Mouse (Mus musculus) limb, embryonic 11.5 days (tissue): ENCODE measurements around the gene Cnn1. TPM values are rescaled to one million over a fixed set of nuclear protein-coding genes. Genes with fewer than 3 reads are reported as not detected.

Source experiments
- ATAC-seq: fragments of 200-750 bp; cut with Nextera tagmentation; 2 replicates; pipeline ENCODE4 v1.8.0; 2017; ENCODE audit warnings: low read depth; ENCODE audit not compliant: insufficient number of reproducible peaks, low FRiP score, low TSS enrichment
- DNase-seq: peaks from one replicate; pipeline ENCODE4 v3.0.0-alpha.2; 2015; ENCODE audit warnings: low spot score
- H3K27ac ChIP-seq: fragments of 300-500 bp; sonication (generic); replicated peaks from 2 replicates; pipeline ENCODE4 v1.5.1; 2014; ENCODE audit warnings: low read depth, mild to moderate bottlenecking, low read length
- H3K27me3 ChIP-seq: fragments of 300-500 bp; sonication (generic); 2 replicates; pipeline ENCODE4 v1.6.1; 2014; ENCODE audit warnings: mild to moderate bottlenecking, low read length, mixed read lengths; ENCODE audit not compliant: control insufficient read depth, insufficient read depth
- H3K36me3 ChIP-seq: fragments of 300-500 bp; sonication (generic); 2 replicates; pipeline ENCODE4 v1.6.1; 2014; ENCODE audit warnings: mild to moderate bottlenecking, low read length, moderate library complexity, mixed read lengths; ENCODE audit not compliant: control insufficient read depth, insufficient read depth
- H3K4me1 ChIP-seq: fragments of 300-500 bp; sonication (generic); 2 replicates; pipeline ENCODE4 v1.6.1; 2014; ENCODE audit warnings: low read length, mixed read lengths; ENCODE audit not compliant: control insufficient read depth, insufficient read depth
- H3K4me2 ChIP-seq: fragments of 300-500 bp; sonication (generic); 2 replicates; pipeline ENCODE4 v1.6.1; 2014; ENCODE audit warnings: low read depth, mild to moderate bottlenecking, moderate library complexity; ENCODE audit not compliant: severe bottlenecking
- H3K4me3 ChIP-seq: fragments of 300-500 bp; sonication (generic); 2 replicates; pipeline ENCODE4 v1.5.1; 2014; ENCODE audit warnings: low read depth, low read length
- H3K9ac ChIP-seq: fragments of 300-500 bp; sonication (generic); 2 replicates; pipeline ENCODE4 v1.6.1; 2014; ENCODE audit warnings: mild to moderate bottlenecking, low read length
- H3K9me3 ChIP-seq: fragments of 300-500 bp; sonication (generic); 2 replicates; pipeline ENCODE4 v1.6.1; 2016; ENCODE audit warnings: low read length; ENCODE audit not compliant: control insufficient read depth
- WGBS: fragments of 180-500 bp; shearing (Covaris S2); extraction: QIAGEN DNeasy Blood & Tissue Kit; methylation state at CpG from one replicate; pipeline ENCODE4 v1.1.7; 2014; 5-methylcytosine and 5-hydroxymethylcytosine counted together
- polyA plus RNA-seq: library from polyadenylated mRNA; unstranded; fragments of >200 nt; fragmentation: Nextera tagmentation; extraction: Ambion mirVana; gene quantifications from 2 replicates; pipeline ENCODE4 v1.2.1, GENCODE M21; 2014

The Cnn1 gene
- polyA plus RNA-seq, 1 experiment from 2014 or later = 0.84 TPM

GRCm38 (mm10) chr9:22116086-22116485, 17.1 kb downstream of the Cnn1 start:
- Histone ChIP-seq H3K9ac (peak overlapping the region; percentile 91), H3K9me3 (no peaks in the 10 kb centered on the region), H3K4me1 (peaks cover 8% of the 10 kb centered on the region; the same call in 1 of the 2 replicates), H3K4me2 (peak overlapping the region; percentile 73), H3K36me3 (peaks cover 2% of the 10 kb centered on the region; the same call in 1 of the 2 replicates), H3K4me3 (peak overlapping the region; percentile 85), H3K27ac (no peak overlapping the region), H3K27me3 (no peaks in the 10 kb centered on the region)
- DNase-seq (no peak), ATAC-seq (no peak)
- WGBS = 38% methylated on average over 15 of the region's 15 CpGs

GRCm38 (mm10) chr9:22116740-22117426, 17.9 kb downstream of the Cnn1 start, which contains the start of gene Elof1:
Gene Elof1, minus strand, starts transcription at chr9:22117172.
- WGBS = under 1% methylated on average over 52 of the region's 52 CpGs
- peak; percentile 93 for ATAC-seq

DNA sequence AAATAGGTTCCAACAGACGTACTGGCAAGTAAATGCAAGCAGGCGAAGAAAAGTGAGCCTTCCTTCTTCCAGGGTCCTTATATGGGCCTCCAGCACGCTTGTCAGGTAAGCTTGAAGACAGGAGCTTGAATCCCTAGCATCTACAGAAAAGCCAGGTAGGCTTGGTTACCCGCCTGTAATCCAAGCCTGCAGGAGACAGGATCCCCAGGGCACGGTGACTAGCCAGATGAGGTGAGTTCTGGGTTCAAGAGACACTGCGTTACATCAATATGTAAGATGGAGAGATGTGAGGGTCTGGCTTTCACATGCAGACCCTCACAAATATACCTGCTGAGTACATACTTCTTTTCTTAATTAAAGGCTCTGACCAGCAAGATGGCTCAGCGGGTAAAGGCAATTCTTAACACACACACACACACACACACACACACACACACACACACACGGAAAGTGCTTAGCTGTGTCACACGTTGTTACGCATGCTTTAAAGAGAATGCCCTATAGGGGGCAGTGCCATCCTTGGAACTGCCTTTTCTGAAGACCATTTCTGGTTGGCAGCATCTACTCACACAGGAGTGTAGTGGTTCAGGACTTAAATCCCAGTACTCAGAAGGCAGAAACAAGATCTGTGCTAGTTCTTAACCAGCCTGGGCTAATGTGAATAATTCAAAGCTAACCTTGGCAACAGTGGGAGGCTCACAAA, 18.9 kb downstream of the Cnn1 start:
- no peak overlapping the region for H3K9ac ChIP-seq
- no peaks in the 10 kb centered on the region for H3K9me3 ChIP-seq
- H3K27me3 ChIP-seq = no peaks in the 10 kb centered on the region
- DNase-seq (peak; percentile 54), ATAC-seq (no peak)
- WGBS = 44% methylated on average over 10 of the region's 10 CpGs
- peak overlapping the region; percentile 73 for H3K4me2 ChIP-seq
- no peak overlapping the region for H3K27ac ChIP-seq
- H3K4me3 ChIP-seq = peak overlapping the region; percentile 85
- peaks cover 2% of the 10 kb centered on the region; the same call in 1 of the 2 replicates for H3K36me3 ChIP-seq
- H3K4me1 ChIP-seq = peaks cover 8% of the 10 kb centered on the region; the same call in 1 of the 2 replicates

More at GRCm38 (mm10) chr9:22116740-22117426, 17.9 kb downstream of the Cnn1 start, which contains the start of gene Elof1:
- Histone ChIP-seq H3K4me3 (peak within 1 kb of the TSS; percentile 85), H3K27me3 (no peaks in the 10 kb centered on the region), H3K4me2 (peak within 1 kb of the TSS; percentile 73), H3K36me3 (peaks cover 2% of the 10 kb centered on the region; the same call in 1 of the 2 replicates), H3K9ac (peak within 1 kb of the TSS; percentile 91), H3K27ac (peak within 1 kb of the TSS; percentile 59; the same call in 1 of the 2 replicates), H3K9me3 (no peaks in the 10 kb centered on the region), H3K4me1 (peaks cover 8% of the 10 kb centered on the region; the same call in 1 of the 2 replicates)
- DNase-seq = peak; percentile 96

DNA sequence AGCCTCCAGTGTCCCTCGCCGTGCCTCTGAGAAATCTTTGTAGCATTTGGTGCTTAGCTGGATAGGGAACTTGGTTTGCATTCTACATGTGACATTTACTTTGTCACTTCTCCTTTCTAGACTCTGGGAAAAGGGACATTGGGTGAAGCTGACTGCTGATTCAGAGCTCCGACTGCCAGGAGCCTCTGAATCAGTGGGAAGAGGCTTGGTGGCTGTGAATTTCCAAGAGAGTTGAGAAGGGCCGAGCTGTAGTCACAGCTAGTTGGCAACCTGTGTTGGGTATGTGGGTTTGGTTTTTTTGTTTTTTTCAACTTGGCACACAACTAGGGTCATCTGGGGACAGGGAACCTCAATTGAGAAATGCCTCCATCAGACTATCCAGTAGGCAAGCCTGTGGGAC, 20.5 kb downstream of the Cnn1 start:
- ATAC-seq = no peak
- H3K27ac ChIP-seq = no peak overlapping the region
- 96% methylated on average over 4 of the region's 4 CpGs for WGBS

DNA sequence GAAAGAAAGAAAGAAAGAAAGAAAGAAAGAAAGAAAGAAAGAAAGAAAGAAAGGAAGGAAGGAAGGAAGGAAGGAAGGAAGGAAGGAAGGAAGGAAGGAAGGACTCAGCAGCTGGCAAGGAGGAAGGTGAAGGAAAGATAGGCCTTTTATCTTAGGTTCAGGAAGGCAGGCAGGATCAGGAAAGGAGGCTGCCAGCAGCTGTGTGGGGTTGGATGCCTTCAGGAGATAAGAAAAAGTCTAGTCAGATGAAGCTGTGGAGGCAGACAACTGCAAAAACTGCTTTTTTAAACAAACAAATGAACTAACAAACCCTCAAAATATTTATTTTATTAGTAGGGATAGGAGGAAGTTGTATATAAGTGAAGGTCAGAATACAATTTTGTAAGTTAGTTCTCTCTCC, 22.5 kb downstream of the Cnn1 start:
- Histone ChIP-seq H3K36me3 (no peaks in the 10 kb centered on the region), H3K27ac (no peak overlapping the region), H3K4me3 (no peak overlapping the region), H3K27me3 (no peaks in the 10 kb centered on the region), H3K9ac (no peak overlapping the region), H3K9me3 (no peaks in the 10 kb centered on the region), H3K4me2 (no peak overlapping the region), H3K4me1 (0 out of 2 replicates have a peak, but pooled peaks cover 3% of the 10 kb centered on the region)
- ATAC-seq (no peak), DNase-seq (no peak)

More for the DNA sequence above, 20.5 kb downstream of the Cnn1 start:
- Histone ChIP-seq H3K9me3 (no peaks in the 10 kb centered on the region), H3K4me1 (peaks cover 8% of the 10 kb centered on the region; the same call in 1 of the 2 replicates), H3K27me3 (no peaks in the 10 kb centered on the region), H3K9ac (no peak overlapping the region), H3K36me3 (no peaks in the 10 kb centered on the region), H3K4me2 (no peak overlapping the region), H3K4me3 (no peak overlapping the region)
- DNase-seq = no peak

DNA sequence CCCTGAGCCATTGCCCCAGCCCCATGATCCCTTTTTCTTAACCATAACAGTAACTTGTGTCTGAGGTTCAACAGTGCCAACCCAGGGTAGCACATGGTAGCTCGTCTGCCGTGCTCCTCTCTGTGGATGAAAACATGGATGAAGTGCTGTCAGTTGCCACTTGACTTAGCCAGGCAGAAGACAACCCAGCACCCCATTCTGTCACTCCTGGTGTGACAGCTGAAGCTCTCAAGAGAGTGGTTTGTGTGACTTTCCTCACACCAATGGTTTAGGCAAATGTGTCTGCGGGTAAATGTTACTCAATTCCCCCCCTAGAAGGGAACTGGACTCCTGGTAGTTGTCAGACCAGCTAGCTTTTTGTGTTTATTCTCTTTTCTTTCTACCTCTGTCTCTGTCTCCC, 23.0 kb downstream of the Cnn1 start:
- 79% methylated on average over 3 of the region's 3 CpGs for WGBS

DNA sequence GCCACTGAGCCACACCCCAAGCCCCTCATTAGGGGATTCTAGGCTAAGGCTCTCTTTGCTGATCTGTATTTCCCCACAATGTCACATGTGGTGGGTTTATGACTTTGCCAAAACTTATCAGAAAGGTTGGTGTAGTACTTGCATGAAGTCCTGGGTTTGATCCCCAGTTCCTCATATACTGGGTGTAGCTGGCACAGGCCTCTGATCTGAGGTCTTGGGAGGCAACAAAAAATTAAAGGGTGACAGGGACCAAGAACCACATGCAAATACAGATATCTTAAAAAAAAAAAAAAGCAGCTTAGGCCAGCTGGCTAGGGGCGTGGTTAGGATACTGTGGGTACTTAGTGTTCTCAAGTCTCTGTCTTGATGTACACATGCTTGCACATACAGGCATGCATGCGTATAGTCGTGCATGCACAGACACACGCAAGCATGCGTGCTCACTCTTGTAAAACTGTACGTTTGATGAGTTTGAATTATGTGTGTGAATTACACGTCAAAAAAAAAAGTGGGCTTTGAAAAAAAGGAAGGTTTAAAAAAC, 24.1 kb downstream of the Cnn1 start:
- H3K36me3 ChIP-seq = no peaks in the 10 kb centered on the region
- H3K9me3 ChIP-seq = no peaks in the 10 kb centered on the region
- ATAC-seq (no peak), DNase-seq (no peak)
- H3K27ac ChIP-seq = no peak overlapping the region
- H3K4me1 ChIP-seq = no peaks in the 10 kb centered on the region
- H3K4me3 ChIP-seq = no peak overlapping the region
- H3K4me2 ChIP-seq = no peak overlapping the region
- no peak overlapping the region for H3K9ac ChIP-seq
- H3K27me3 ChIP-seq = no peaks in the 10 kb centered on the region
- WGBS = 83% methylated on average over 7 of the region's 7 CpGs

More for the DNA sequence above, 23.0 kb downstream of the Cnn1 start:
- Histone ChIP-seq H3K36me3 (no peaks in the 10 kb centered on the region), H3K4me3 (no peak overlapping the region), H3K4me2 (no peak overlapping the region), H3K9ac (no peak overlapping the region), H3K27ac (no peak overlapping the region), H3K27me3 (no peaks in the 10 kb centered on the region), H3K4me1 (0 out of 2 replicates have a peak, but pooled peaks cover 3% of the 10 kb centered on the region), H3K9me3 (no peaks in the 10 kb centered on the region)
- DNase-seq = no peak
- ATAC-seq = no peak

DNA sequence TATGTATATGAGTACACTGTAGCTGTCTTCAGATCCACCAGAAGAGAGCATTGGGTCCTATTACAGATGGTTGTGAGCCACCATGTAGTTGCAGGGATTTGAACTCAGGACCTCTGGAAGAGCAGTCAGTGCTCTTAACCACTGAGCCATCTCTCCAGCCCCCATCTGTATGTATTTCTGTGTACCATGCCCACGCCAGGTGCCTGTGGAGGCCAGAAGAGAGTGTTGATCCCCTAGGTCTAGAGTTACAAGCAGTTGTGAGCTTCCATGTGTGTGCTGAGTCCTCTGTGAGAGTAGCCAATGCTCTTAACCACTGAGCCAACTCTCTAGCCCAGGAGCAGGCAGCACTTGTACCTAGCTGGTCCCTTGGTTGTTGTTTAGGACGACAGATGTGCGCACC, 25.2 kb downstream of the Cnn1 start:
- no peak overlapping the region for H3K27ac ChIP-seq
- ATAC-seq (no peak), DNase-seq (no peak)
- H3K9me3 ChIP-seq = no peaks in the 10 kb centered on the region
- H3K36me3 ChIP-seq = no peaks in the 10 kb centered on the region
- H3K4me2 ChIP-seq = no peak overlapping the region
- no peak overlapping the region for H3K9ac ChIP-seq
- no peak overlapping the region for H3K4me3 ChIP-seq
- 94% methylated on average over 3 of the region's 3 CpGs for WGBS
- no peaks in the 10 kb centered on the region for H3K27me3 ChIP-seq
- H3K4me1 ChIP-seq = no peaks in the 10 kb centered on the region
